Mouse (Mus musculus) small intestine, adult 2 months (tissue): ENCODE data around the gene Ces1f. TPM values are rescaled to one million over a fixed set of nuclear protein-coding genes. Genes with fewer than 3 reads are reported as not detected.
A peak's percentile ranks its signal among the peaks of the same experiment; 100 is the strongest.

Experiments
- H3K27ac ChIP-seq: fragments of 200-500 bp; 2 replicates; pipeline ENCODE4 v1.5.1; 2012; ENCODE audit warnings: low read depth, low read length, control low read depth, inconsistent platforms; ENCODE audit not compliant: insufficient read depth
- H3K27me3 ChIP-seq: fragments of 200-500 bp; 2 replicates; pipeline ENCODE4 v1.6.1; 2012; ENCODE audit warnings: mild to moderate bottlenecking, moderate library complexity, low read length, inconsistent platforms; ENCODE audit not compliant: control insufficient read depth, insufficient read depth
- H3K36me3 ChIP-seq: fragments of 200-500 bp; 2 replicates; pipeline ENCODE4 v1.6.1; 2012; ENCODE audit warnings: mild to moderate bottlenecking, low read length, control low read depth, inconsistent platforms; ENCODE audit not compliant: control insufficient read depth, insufficient read depth
- H3K4me1 ChIP-seq: fragments of 200-500 bp; 2 replicates; pipeline ENCODE4 v1.6.1; 2012; ENCODE audit warnings: low read length, inconsistent platforms, mixed read lengths; ENCODE audit not compliant: control insufficient read depth, insufficient read depth, insufficient read length
- H3K4me3 ChIP-seq: fragments of 200-500 bp; 2 replicates; pipeline ENCODE4 v1.5.1; 2012; ENCODE audit warnings: low read depth, mild to moderate bottlenecking, control low read depth, inconsistent platforms, low read length, moderate library complexity
- CTCF ChIP-seq: fragments of 200-500 bp; IDR thresholded peaks from 2 replicates; pipeline ENCODE4 v1.5.1; 2012; ENCODE audit warnings: low read depth, mild to moderate bottlenecking, control low read depth, inconsistent platforms, low read length, moderate library complexity, mixed read lengths; ENCODE audit not compliant: insufficient replicate concordance, insufficient read length; ENCODE audit errors: extremely low read depth
- POLR2A ChIP-seq: fragments of 200-500 bp; IDR thresholded peaks from 2 replicates; pipeline ENCODE4 v1.6.1; 2012; ENCODE audit warnings: low read depth, mild to moderate bottlenecking, control low read depth, inconsistent platforms, low read length, moderate library complexity
- whole genome bisulfite sequencing: fragments of 180-500 bp; shearing (Covaris S2); methylation state at CpG from one replicate; pipeline ENCODE4 v1.1.7; 2018; 5-methylcytosine and 5-hydroxymethylcytosine counted together
- polyA plus RNA-seq: library from polyadenylated mRNA; depleted of rRNA; stranded (reverse); fragments of >200 nt; gene quantifications from 2 replicates; pipeline ENCODE4 v1.2.3, GENCODE M21; 2012; rRNA removed

The Ces1f gene
- 4.5 and 40.8 TPM in 2 replicates for polyA plus RNA-seq

DNA sequence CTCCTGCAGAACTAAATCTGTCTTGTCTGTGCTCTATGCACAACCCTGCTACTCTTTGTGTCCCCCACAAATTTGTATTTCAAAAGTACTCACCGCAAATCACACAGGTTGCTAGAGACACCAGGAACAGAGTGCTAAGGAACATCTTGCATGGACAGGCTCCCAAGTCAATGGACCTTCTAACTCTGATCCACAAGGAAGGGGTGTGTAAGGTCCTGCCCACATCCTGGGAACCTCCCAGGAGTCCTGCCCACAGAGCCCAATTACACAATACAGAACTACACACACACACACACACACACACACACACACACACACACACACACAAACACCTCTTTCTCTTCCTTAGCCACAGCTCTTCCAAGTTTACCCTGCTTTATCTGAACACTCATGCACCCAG is at the start of gene Ces1f:
Gene Ces1f (minus strand): TSS at position 192 of the 400 bp plus-strand sequence.
- H3K36me3 ChIP-seq: no peaks in the 10 kb centered on the region; the same call in 1 of the 2 replicates
- peak within 1 kb of the TSS; percentile 68; the same call in 1 of the 2 replicates for H3K27ac ChIP-seq
- no peak for TF ChIP-seq CTCF
- no peak for TF ChIP-seq POLR2A
- peaks cover 28% of the 10 kb centered on the region; the same call in 1 of the 2 replicates for H3K4me1 ChIP-seq
- WGBS: 87% methylated on average over 1 of the region's 1 CpGs
- no peaks in the 10 kb centered on the region for H3K27me3 ChIP-seq
- peak within 1 kb of the TSS; percentile 22; the same call in 1 of the 2 replicates for H3K4me3 ChIP-seq

- Histone ChIP-seq H3K27ac (no peak overlapping the region), H3K27me3 (no peaks in the 10 kb centered on the region), H3K36me3 (no peaks in the 10 kb centered on the region), H3K4me3 (no peak overlapping the region), H3K4me1 (no peaks in the 10 kb centered on the region)
- TF ChIP-seq POLR2A (no peak), CTCF (no peak)
- WGBS: 27% methylated on average over 2 of the region's 2 CpGs
Measured at GRCm38 (mm10) chr8:93325123-93325522, 45.6 kb upstream of the Ces1f start.

- no peaks in the 10 kb centered on the region for H3K27me3 ChIP-seq
- no peaks in the 10 kb centered on the region for H3K36me3 ChIP-seq
- TF ChIP-seq POLR2A: no peak
- TF ChIP-seq CTCF: no peak
- no peak overlapping the region for H3K4me3 ChIP-seq
- H3K27ac ChIP-seq: no peak overlapping the region
- 92% methylated on average over 2 of the region's 2 CpGs for WGBS
- no peaks in the 10 kb centered on the region for H3K4me1 ChIP-seq
Measured at GRCm38 (mm10) chr8:93317031-93317430, 37.5 kb upstream of the Ces1f start.

GRCm38 (mm10) chr8:93315557-93315956 is 36.0 kb upstream of the Ces1f start:
- H3K27ac ChIP-seq: no peak overlapping the region

GRCm38 (mm10) chr8:93283896-93284295 is 4.3 kb upstream of the Ces1f start:
- no peak for TF ChIP-seq POLR2A
- no peak overlapping the region for H3K27ac ChIP-seq
- WGBS: 37% methylated on average over 2 of the region's 2 CpGs
- H3K4me1 ChIP-seq: peaks cover 10% of the 10 kb centered on the region; the same call in 1 of the 2 replicates
- H3K4me3 ChIP-seq: no peak overlapping the region
- H3K36me3 ChIP-seq: no peaks in the 10 kb centered on the region
- H3K27me3 ChIP-seq: no peaks in the 10 kb centered on the region

More at GRCm38 (mm10) chr8:93315557-93315956, 36.0 kb upstream of the Ces1f start:
- Histone ChIP-seq H3K36me3 (no peaks in the 10 kb centered on the region), H3K27me3 (no peaks in the 10 kb centered on the region), H3K4me3 (no peak overlapping the region), H3K4me1 (no peaks in the 10 kb centered on the region)
- no peak for TF ChIP-seq POLR2A
- TF ChIP-seq CTCF: no peak
- 87% methylated on average over 2 of the region's 2 CpGs for WGBS

GRCm38 (mm10) chr8:93282349-93282748 is 2.8 kb upstream of the Ces1f start:
- H3K4me3 ChIP-seq: no peak overlapping the region
- TF ChIP-seq POLR2A (no peak), CTCF (no peak)
- H3K27me3 ChIP-seq: no peaks in the 10 kb centered on the region
- no peaks in the 10 kb centered on the region for H3K36me3 ChIP-seq
- H3K4me1 ChIP-seq: peaks cover 14% of the 10 kb centered on the region; the same call in 1 of the 2 replicates
- 66% methylated on average over 3 of the region's 3 CpGs for WGBS
- peak overlapping the region; percentile 7; the same call in 1 of the 2 replicates for H3K27ac ChIP-seq

DNA sequence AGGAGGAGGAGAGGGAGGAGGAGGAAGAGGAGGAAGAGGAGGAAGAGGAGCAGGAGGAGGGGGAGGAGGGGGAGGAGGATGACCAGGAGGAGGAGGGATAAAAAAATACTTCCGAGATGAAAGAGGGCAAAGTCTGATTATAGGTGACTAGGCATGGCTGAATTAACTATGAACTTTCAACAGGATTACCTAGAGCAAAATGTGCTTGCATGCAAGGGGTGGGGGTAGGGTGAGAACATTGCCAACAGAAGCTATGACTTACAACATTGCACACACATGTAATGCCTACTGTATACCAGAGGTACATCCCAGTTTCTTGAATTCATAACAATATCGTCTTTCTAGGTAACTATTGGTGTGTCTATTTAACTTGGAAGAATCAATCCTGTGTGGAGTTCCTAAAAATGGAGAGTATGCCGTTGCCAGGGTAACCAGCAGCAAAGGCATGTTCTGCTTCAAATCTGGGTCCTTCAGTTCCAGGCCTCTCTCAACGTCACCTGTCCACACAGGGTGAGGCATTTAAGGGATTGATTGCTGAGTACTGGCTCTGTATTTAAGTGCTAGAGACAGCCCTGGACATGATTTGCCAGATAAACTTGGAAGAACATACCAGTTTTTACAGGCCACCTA is 1.3 kb downstream of the Ces1f start:
- Histone ChIP-seq H3K4me1 (peaks cover 33% of the 10 kb centered on the region; the same call in 1 of the 2 replicates), H3K4me3 (peak overlapping the region; percentile 27; the same call in 1 of the 2 replicates), H3K27me3 (no peaks in the 10 kb centered on the region), H3K36me3 (no peaks in the 10 kb centered on the region; the same call in 1 of the 2 replicates), H3K27ac (peak overlapping the region; percentile 68; the same call in 1 of the 2 replicates)
- no peak for TF ChIP-seq POLR2A
- no peak for TF ChIP-seq CTCF
- WGBS: 57% methylated on average over 4 of the region's 4 CpGs
